Comparison of ENCODE assay signal across 30 mouse cellular contexts in genomic region chr2:64120495-64120894, GRCm38 (mm10). TPM values are rescaled to one million over a fixed set of nuclear protein-coding genes. Genes with fewer than 3 reads are reported as not detected.
"Had no signal": no experiment of that assay in that cellular context is flagged by ENCODE, and none has a peak within 500 bp of the region (broad histone marks: within the 10 kb centered on the region; RNA-seq: fewer than 3 reads in every experiment).

No protein-coding gene starts in this region.

- H3K9me3 ChIP-seq: embryonic facial prominence, embryonic 10.5 days; embryonic facial prominence, embryonic 12.5 days; embryonic facial prominence, embryonic 13.5 days; embryonic facial prominence, embryonic 15.5 days; forebrain, embryonic 10.5 days; forebrain, embryonic 12.5 days; forebrain, embryonic 13.5 days; forebrain, embryonic 15.5 days had no signal

- H3K4me3 ChIP-seq: embryonic facial prominence, embryonic 10.5 days; embryonic facial prominence, embryonic 12.5 days; embryonic facial prominence, embryonic 13.5 days; embryonic facial prominence, embryonic 15.5 days; erythroblast, embryonic 14.5 days; forebrain, embryonic 10.5 days; forebrain, embryonic 12.5 days; forebrain, embryonic 13.5 days; forebrain, embryonic 15.5 days; gastrocnemius, adult 2 months; heart, adult 2 months had no signal

- H3K4me1 ChIP-seq: embryonic facial prominence, embryonic 10.5 days; embryonic facial prominence, embryonic 12.5 days; embryonic facial prominence, embryonic 13.5 days; embryonic facial prominence, embryonic 15.5 days; forebrain, embryonic 10.5 days; forebrain, embryonic 12.5 days; forebrain, embryonic 13.5 days; forebrain, embryonic 15.5 days had no signal

- ATAC-seq: forebrain, embryonic 13.5 days; forebrain, embryonic 14.5 days; forebrain, embryonic 15.5 days; forebrain, embryonic 16.5 days; forebrain, postnatal 0 days had no signal

- H3K9ac ChIP-seq: embryonic facial prominence, embryonic 12.5 days; embryonic facial prominence, embryonic 13.5 days; embryonic facial prominence, embryonic 15.5 days; forebrain, embryonic 12.5 days; forebrain, embryonic 13.5 days; forebrain, embryonic 15.5 days; forebrain, postnatal 0 days had no signal

- H3K4me2 ChIP-seq: embryonic facial prominence, embryonic 12.5 days; embryonic facial prominence, embryonic 13.5 days; embryonic facial prominence, embryonic 15.5 days; forebrain, embryonic 12.5 days; forebrain, embryonic 13.5 days; forebrain, embryonic 15.5 days had no signal

- H3K27me3 ChIP-seq: embryonic facial prominence, embryonic 12.5 days; embryonic facial prominence, embryonic 13.5 days; embryonic facial prominence, embryonic 15.5 days; forebrain, embryonic 12.5 days; forebrain, embryonic 15.5 days had no signal

- H3K36me3 ChIP-seq: embryonic facial prominence, embryonic 10.5 days; embryonic facial prominence, embryonic 12.5 days; embryonic facial prominence, embryonic 13.5 days; embryonic facial prominence, embryonic 15.5 days; forebrain, embryonic 10.5 days; forebrain, embryonic 12.5 days; forebrain, embryonic 15.5 days had no signal

- DNase-seq: cerebellum, adult 2 months; cerebellum, adult 8-10 months; cerebellum, adult 9-10 months; cerebellum, adult 9-11 months; cerebellum, postnatal 10 days; cerebellum, postnatal 14 days; cerebellum, postnatal 25 days; cerebellum, postnatal 36 days; embryo, embryonic 11 days; forebrain, postnatal 0 days; gastrocnemius, adult 2 months; gastrocnemius, postnatal 10 days; gastrocnemius, postnatal 14 days; gastrocnemius, postnatal 25 days; gastrocnemius, postnatal 36 days; heart, adult 11 months; heart, adult 18-20 months; heart, adult 2 months had no signal

- H3K27ac ChIP-seq: embryonic facial prominence, embryonic 10.5 days; embryonic facial prominence, embryonic 12.5 days; embryonic facial prominence, embryonic 13.5 days; embryonic facial prominence, embryonic 15.5 days; forebrain, embryonic 10.5 days; forebrain, embryonic 12.5 days; forebrain, embryonic 13.5 days; forebrain, embryonic 15.5 days; gastrocnemius, adult 2 months; heart, adult 2 months had no signal

RNA-seq across cellular contexts. Expression of gene Fign, which starts 22.7 kb away (rescaled TPM):
- total RNA-seq: granulocyte monocyte progenitor cell, adult 5-6 weeks had no signal
- polyA plus RNA-seq: erythroblast, embryonic 14.5 days had no signal
